Mouse (Mus musculus): Measurements from ENCODE around the gene Rarg. TPM values are rescaled to one million over a fixed set of nuclear protein-coding genes. Genes with fewer than 3 reads are reported as not detected.

The Rarg gene
- total and polyA plus RNA-seq, 3 experiments = 0.39 to 5.8 TPM; not detected in 1

DNA sequence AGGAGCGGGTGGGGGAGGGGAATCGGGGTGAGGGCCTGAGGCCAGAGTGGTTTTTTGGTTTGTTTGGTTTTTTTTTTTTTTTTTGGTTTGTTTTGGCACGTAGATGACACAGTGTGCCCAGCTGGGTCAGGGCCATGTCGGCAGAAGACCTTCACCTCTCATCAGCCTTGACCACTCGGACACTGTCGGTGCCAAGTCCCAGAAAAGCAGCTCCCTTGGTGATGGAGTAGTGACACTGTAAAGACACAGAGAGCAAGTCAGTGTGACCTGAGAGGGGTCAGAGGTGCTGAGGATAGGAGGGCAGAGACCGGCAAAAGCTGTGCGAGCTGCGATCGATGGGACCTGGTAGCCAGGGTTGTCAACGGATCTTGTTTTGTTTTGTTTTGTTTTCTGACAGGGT, 71.1 kb downstream of the Rarg start:
- H3K27me3 ChIP-seq (ENCODE audit: control insufficient read depth in 1 of 2, insufficient read depth in 2 of 2, low read length in 2 of 2) = no peaks in the 10 kb centered on the region
- no peak overlapping the region for H3K4me3 ChIP-seq (ENCODE audit: control insufficient read depth in 1 of 2, insufficient read depth in 1 of 2, low read depth in 2 of 2, low read length in 2 of 2)
- no peak overlapping the region for H3K9ac ChIP-seq (ENCODE audit: control insufficient read depth, low read depth, low read length, poor library complexity, severe bottlenecking)

More for the DNA sequence above, 71.1 kb downstream of the Rarg start:
- DNase-seq (ENCODE audit: low read depth, low spot score) = no peak
- TF ChIP-seq ETS1 (IDR thresholded peaks at IDR 0.05; ENCODE audit: low read depth, low read length) = no peak
- no peak for TF ChIP-seq MEF2A (IDR thresholded peaks at IDR 0.05; ENCODE audit: extremely low read depth, insufficient replicate concordance, low read depth, low read length, poor library complexity, severe bottlenecking)
- no peak for TF ChIP-seq SIN3A (IDR thresholded peaks at IDR 0.05; ENCODE audit: low read length)
- TF ChIP-seq UBTF (IDR thresholded peaks at IDR 0.05; ENCODE audit: borderline replicate concordance, insufficient read depth, low read depth, low read length) = no peak
- no peak for TF ChIP-seq SMC3 (IDR thresholded peaks at IDR 0.05; ENCODE audit: low read depth, low read length)
- Histone ChIP-seq H3K4me1 (ENCODE audit: control insufficient read depth in 1 of 2, insufficient read depth in 2 of 2, low read length in 2 of 2) (no peaks in the 10 kb centered on the region), H3K36me3 (ENCODE audit: control insufficient read depth in 1 of 2, insufficient read depth in 2 of 2, low read length in 2 of 2) (no peaks in the 10 kb centered on the region), H3K79me2 (ENCODE audit: control insufficient read depth, insufficient read depth, low read length, poor library complexity) (no peaks in the 10 kb centered on the region), H3K9me3 (replicated peaks; ENCODE audit: insufficient read depth, low read length) (no peaks in the 10 kb centered on the region), H3K27ac (ENCODE audit: control insufficient read depth, low read depth, low read length) (no peak overlapping the region)

Other genes starting within 250 kb of the Rarg start
- gene Krt18, start 229.3 kb downstream of the Rarg start, total RNA-seq (2012; rRNA removed) = 0.08 TPM in 1 of 2 replicates, not detected in the other
- not detected for gene Krt18, start 229.3 kb downstream of the Rarg start, polyA plus RNA-seq (2012; ENCODE audit: insufficient read depth in 1 of 2, insufficient read length in 2 of 2, low read depth in 1 of 2, low replicate concordance in 2 of 2, missing spikeins in 1 of 2)
- 561 and 633 TPM in 2 replicates for gene Eif4b, start 183.7 kb downstream of the Rarg start, total RNA-seq (2012; rRNA removed)
- gene Eif4b, start 183.7 kb downstream of the Rarg start, polyA plus RNA-seq (2012; ENCODE audit: insufficient read depth in 1 of 2, insufficient read length in 2 of 2, low read depth in 1 of 2, low replicate concordance in 2 of 2, missing spikeins in 1 of 2) = 100 to 1,000 TPM; 464 to 790 TPM
- gene Tns2, start 157.1 kb downstream of the Rarg start, total RNA-seq (2012; rRNA removed) = 0.16 and 0.42 TPM in 2 replicates
- 1 to 10 TPM in 1 of 2 experiments, not detected in 1; 3.1 TPM for gene Tns2, start 157.1 kb downstream of the Rarg start, polyA plus RNA-seq (2012; ENCODE audit: insufficient read depth in 1 of 2, insufficient read length in 2 of 2, low read depth in 1 of 2, low replicate concordance in 2 of 2, missing spikeins in 1 of 2)
- gene Spryd3, start 121.3 kb downstream of the Rarg start, total RNA-seq (2012; rRNA removed) = 26.5 and 29.3 TPM in 2 replicates
- 10 to 100 TPM in 1 of 2 experiments, not detected in 1; 35.4 TPM for gene Spryd3, start 121.3 kb downstream of the Rarg start, polyA plus RNA-seq (2012; ENCODE audit: insufficient read depth in 1 of 2, insufficient read length in 2 of 2, low read depth in 1 of 2, low replicate concordance in 2 of 2, missing spikeins in 1 of 2)
- gene Igfbp6, start 113.2 kb downstream of the Rarg start, total RNA-seq (2012; rRNA removed) = 0.65 and 1.1 TPM in 2 replicates
- gene Igfbp6, start 113.2 kb downstream of the Rarg start, polyA plus RNA-seq (2012; ENCODE audit: insufficient read depth in 1 of 2, insufficient read length in 2 of 2, low read depth in 1 of 2, low replicate concordance in 2 of 2, missing spikeins in 1 of 2) = 1 to 10 TPM in 1 of 2 experiments, not detected in 1; 1.8 TPM
- 20.0 and 31.0 TPM in 2 replicates for gene Soat2, start 107.0 kb downstream of the Rarg start, total RNA-seq (2012; rRNA removed)
- 10 to 100 TPM in 1 of 2 experiments, not detected in 1; 44.8 TPM for gene Soat2, start 107.0 kb downstream of the Rarg start, polyA plus RNA-seq (2012; ENCODE audit: insufficient read depth in 1 of 2, insufficient read length in 2 of 2, low read depth in 1 of 2, low replicate concordance in 2 of 2, missing spikeins in 1 of 2)
- 39.9 and 40.5 TPM in 2 replicates for gene Zfp740, start 54.3 kb downstream of the Rarg start, total RNA-seq (2012; rRNA removed)
- gene Zfp740, start 54.3 kb downstream of the Rarg start, polyA plus RNA-seq (2012; ENCODE audit: insufficient read depth in 1 of 2, insufficient read length in 2 of 2, low read depth in 1 of 2, low replicate concordance in 2 of 2, missing spikeins in 1 of 2) = 10 to 100 TPM in 1 of 2 experiments, not detected in 1; 50.1 TPM
- gene Csad, start 52.8 kb downstream of the Rarg start, total RNA-seq (2012; rRNA removed) = 4.1 and 5.3 TPM in 2 replicates
- 10 to 100 TPM in 1 of 2 experiments, not detected in 1; 10.5 TPM for gene Csad, start 52.8 kb downstream of the Rarg start, polyA plus RNA-seq (2012; ENCODE audit: insufficient read depth in 1 of 2, insufficient read length in 2 of 2, low read depth in 1 of 2, low replicate concordance in 2 of 2, missing spikeins in 1 of 2)
- gene Itgb7, start 25.6 kb downstream of the Rarg start, total RNA-seq (2012; rRNA removed) = 7.4 TPM in 2 replicates
- 10 to 100 TPM in 1 of 2 experiments, not detected in 1; 15.2 TPM for gene Itgb7, start 25.6 kb downstream of the Rarg start, polyA plus RNA-seq (2012; ENCODE audit: insufficient read depth in 1 of 2, insufficient read length in 2 of 2, low read depth in 1 of 2, low replicate concordance in 2 of 2, missing spikeins in 1 of 2)
- gene Gm9918, start 13.0 kb upstream of the Rarg start, total RNA-seq (2012; rRNA removed) = not detected in 2 replicates
- under 1 TPM in 1 of 2 experiments, not detected in 1; 0.04 TPM for gene Gm9918, start 13.0 kb upstream of the Rarg start, polyA plus RNA-seq (2012; ENCODE audit: insufficient read depth in 1 of 2, insufficient read length in 2 of 2, low read depth in 1 of 2, low replicate concordance in 2 of 2, missing spikeins in 1 of 2)
- gene Mfsd5, start 21.9 kb upstream of the Rarg start, total RNA-seq (2012; rRNA removed) = 49.7 and 56.3 TPM in 2 replicates
- gene Mfsd5, start 21.9 kb upstream of the Rarg start, polyA plus RNA-seq (2012; ENCODE audit: insufficient read depth in 1 of 2, insufficient read length in 2 of 2, low read depth in 1 of 2, low replicate concordance in 2 of 2, missing spikeins in 1 of 2) = 100 to 1,000 TPM in 1 of 2 experiments, 10 to 100 TPM in 1; 83.6 to 115 TPM
- gene Espl1, start 38.7 kb upstream of the Rarg start, total RNA-seq (2012; rRNA removed) = 49.8 and 52.5 TPM in 2 replicates
- 100 to 1,000 TPM in 1 of 2 experiments, 10 to 100 TPM in 1; 94.1 to 142 TPM for gene Espl1, start 38.7 kb upstream of the Rarg start, polyA plus RNA-seq (2012; ENCODE audit: insufficient read depth in 1 of 2, insufficient read length in 2 of 2, low read depth in 1 of 2, low replicate concordance in 2 of 2, missing spikeins in 1 of 2)
- gene Pfdn5, start 68.6 kb upstream of the Rarg start, total RNA-seq (2012; rRNA removed) = 290 and 302 TPM in 2 replicates
- 1,000 to 10,000 TPM in 1 of 2 experiments, 100 to 1,000 TPM in 1; 465 to 7,439 TPM for gene Pfdn5, start 68.6 kb upstream of the Rarg start, polyA plus RNA-seq (2012; ENCODE audit: insufficient read depth in 1 of 2, insufficient read length in 2 of 2, low read depth in 1 of 2, low replicate concordance in 2 of 2, missing spikeins in 1 of 2)
- gene Myg1, start 74.2 kb upstream of the Rarg start, total RNA-seq (2012; rRNA removed) = 126 and 140 TPM in 2 replicates
- 100 to 1,000 TPM; 135 to 292 TPM for gene Myg1, start 74.2 kb upstream of the Rarg start, polyA plus RNA-seq (2012; ENCODE audit: insufficient read depth in 1 of 2, insufficient read length in 2 of 2, low read depth in 1 of 2, low replicate concordance in 2 of 2, missing spikeins in 1 of 2)
- 48.7 and 61.5 TPM in 2 replicates for gene Aaas, start 93.3 kb upstream of the Rarg start, total RNA-seq (2012; rRNA removed)
- gene Aaas, start 93.3 kb upstream of the Rarg start, polyA plus RNA-seq (2012; ENCODE audit: insufficient read depth in 1 of 2, insufficient read length in 2 of 2, low read depth in 1 of 2, low replicate concordance in 2 of 2, missing spikeins in 1 of 2) = 100 to 1,000 TPM in 1 of 2 experiments, not detected in 1; 205 TPM
- gene Sp7, start 109.7 kb upstream of the Rarg start, total RNA-seq (2012; rRNA removed) = not detected in 2 replicates
- gene Sp7, start 109.7 kb upstream of the Rarg start, polyA plus RNA-seq (2012; ENCODE audit: insufficient read depth in 1 of 2, insufficient read length in 2 of 2, low read depth in 1 of 2, low replicate concordance in 2 of 2, missing spikeins in 1 of 2) = not detected
- gene Sp1, start 148.6 kb upstream of the Rarg start, total RNA-seq (2012; rRNA removed) = 16.3 and 22.0 TPM in 2 replicates
- gene Sp1, start 148.6 kb upstream of the Rarg start, polyA plus RNA-seq (2012; ENCODE audit: insufficient read depth in 1 of 2, insufficient read length in 2 of 2, low read depth in 1 of 2, low replicate concordance in 2 of 2, missing spikeins in 1 of 2) = 10 to 100 TPM; 47.2 to 92.3 TPM
- gene Amhr2, start 187.8 kb upstream of the Rarg start, total RNA-seq (2012; rRNA removed) = 6.9 and 8.0 TPM in 2 replicates
- gene Amhr2, start 187.8 kb upstream of the Rarg start, polyA plus RNA-seq (2012; ENCODE audit: insufficient read depth in 1 of 2, insufficient read length in 2 of 2, low read depth in 1 of 2, low replicate concordance in 2 of 2, missing spikeins in 1 of 2) = 10 to 100 TPM in 1 of 2 experiments, not detected in 1; 22.7 TPM
- 15.2 and 17.3 TPM in 2 replicates for gene Prr13, start 201.5 kb upstream of the Rarg start, total RNA-seq (2012; rRNA removed)
- 10 to 100 TPM in 1 of 2 experiments, not detected in 1; 73.3 TPM for gene Prr13, start 201.5 kb upstream of the Rarg start, polyA plus RNA-seq (2012; ENCODE audit: insufficient read depth in 1 of 2, insufficient read length in 2 of 2, low read depth in 1 of 2, low replicate concordance in 2 of 2, missing spikeins in 1 of 2)
- gene Pcbp2, start 213.0 kb upstream of the Rarg start, total RNA-seq (2012; rRNA removed) = 359 and 427 TPM in 2 replicates
- 1,000 to 10,000 TPM in 1 of 2 experiments, 100 to 1,000 TPM in 1; 977 to 2,091 TPM for gene Pcbp2, start 213.0 kb upstream of the Rarg start, polyA plus RNA-seq (2012; ENCODE audit: insufficient read depth in 1 of 2, insufficient read length in 2 of 2, low read depth in 1 of 2, low replicate concordance in 2 of 2, missing spikeins in 1 of 2)
- gene Gm10337, start 246.2 kb upstream of the Rarg start, total RNA-seq (2012; rRNA removed) = not detected in 2 replicates
- gene Gm10337, start 246.2 kb upstream of the Rarg start, polyA plus RNA-seq (2012; ENCODE audit: insufficient read depth in 1 of 2, insufficient read length in 2 of 2, low read depth in 1 of 2, low replicate concordance in 2 of 2, missing spikeins in 1 of 2) = not detected

Measured in MEL (cell line).